Mouse (Mus musculus) heart, embryonic 11.5 days (tissue): ENCODE measurements around the gene Ddx11. TPM values are rescaled to one million over a fixed set of nuclear protein-coding genes. Genes with fewer than 3 reads are reported as not detected.

Source experiments
- ATAC-seq: fragments of 200-750 bp; cut with Nextera tagmentation; replicated peaks from 2 replicates; pipeline ENCODE4 v1.8.0; 2017; ENCODE audit warnings: moderate library complexity; ENCODE audit not compliant: insufficient number of reproducible peaks, low FRiP score, low TSS enrichment
- H3K27ac ChIP-seq: fragments of 300-500 bp; sonication (generic); 2 replicates; pipeline ENCODE4 v1.5.1; 2014; ENCODE audit warnings: mild to moderate bottlenecking, low read depth, low read length
- H3K27me3 ChIP-seq: fragments of 300-500 bp; sonication (generic); 2 replicates; pipeline ENCODE4 v1.6.1; 2014; ENCODE audit warnings: mild to moderate bottlenecking, low read length, mixed read lengths; ENCODE audit not compliant: control insufficient read depth, insufficient read depth
- H3K36me3 ChIP-seq: fragments of 300-500 bp; sonication (generic); 2 replicates; pipeline ENCODE4 v1.6.1; 2014; ENCODE audit warnings: mild to moderate bottlenecking, low read length, moderate library complexity, mixed read lengths; ENCODE audit not compliant: control insufficient read depth, insufficient read depth
- H3K4me1 ChIP-seq: fragments of 300-500 bp; sonication (generic); 2 replicates; pipeline ENCODE4 v1.6.1; 2014; ENCODE audit warnings: low read length; ENCODE audit not compliant: control insufficient read depth, insufficient read depth
- H3K4me2 ChIP-seq: fragments of 300-500 bp; sonication (generic); 2 replicates; pipeline ENCODE4 v1.6.1; 2014; ENCODE audit warnings: mild to moderate bottlenecking, moderate library complexity
- H3K4me3 ChIP-seq: fragments of 300-500 bp; sonication (generic); 2 replicates; pipeline ENCODE4 v1.5.1; 2014; ENCODE audit warnings: low read depth, low read length
- H3K9ac ChIP-seq: fragments of 300-500 bp; sonication (generic); 2 replicates; pipeline ENCODE4 v1.6.1; 2014; ENCODE audit warnings: mild to moderate bottlenecking, low read depth, low read length, moderate library complexity
- H3K9me3 ChIP-seq: fragments of 300-500 bp; sonication (generic); replicated peaks from 2 replicates; pipeline ENCODE4 v1.6.1; 2016; ENCODE audit warnings: low read length; ENCODE audit not compliant: control insufficient read depth
- WGBS: fragments of 180-500 bp; shearing (Covaris S2); extraction: QIAGEN DNeasy Blood & Tissue Kit; methylation state at CpG from one replicate; pipeline ENCODE4 v1.1.7; 2014; ENCODE audit not compliant: insufficient replicate concordance; 5-methylcytosine and 5-hydroxymethylcytosine counted together
- polyA plus RNA-seq: library from polyadenylated mRNA; unstranded; fragments of >200 nt; fragmentation: Nextera tagmentation; extraction: Ambion mirVana; gene quantifications from 2 replicates; pipeline ENCODE4 v1.2.1, GENCODE M21; 2014

The Ddx11 gene
- polyA plus RNA-seq, 1 experiment from 2014 or later, result 16.4 TPM

DNA sequence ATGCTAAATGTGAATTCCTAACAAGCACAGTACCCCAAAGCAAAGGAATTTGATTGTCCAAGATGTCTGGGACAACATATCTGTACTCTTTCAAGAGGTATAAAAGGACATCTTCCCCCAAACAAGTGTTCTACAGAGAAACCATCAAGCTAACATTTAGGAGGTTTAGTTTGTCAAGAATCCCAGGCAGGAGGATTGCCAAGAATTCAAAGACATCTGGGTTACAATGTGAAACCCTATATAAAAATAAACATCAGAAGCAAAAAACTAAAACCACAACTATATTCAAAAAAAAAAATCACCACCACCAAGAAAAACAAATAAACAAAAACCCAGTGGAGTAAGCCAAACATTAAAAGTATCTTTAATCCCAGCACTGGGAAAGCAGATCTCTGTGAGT is 33.1 kb upstream of the Ddx11 start:
- Histone ChIP-seq H3K4me3 (no peak overlapping the region), H3K4me1 (no peaks in the 10 kb centered on the region), H3K4me2 (no peak overlapping the region), H3K9ac (no peak overlapping the region), H3K36me3 (peaks cover 28% of the 10 kb centered on the region), H3K27ac (no peak overlapping the region), H3K27me3 (no peaks in the 10 kb centered on the region), H3K9me3 (no peaks in the 10 kb centered on the region)
- no peak for ATAC-seq

DNA sequence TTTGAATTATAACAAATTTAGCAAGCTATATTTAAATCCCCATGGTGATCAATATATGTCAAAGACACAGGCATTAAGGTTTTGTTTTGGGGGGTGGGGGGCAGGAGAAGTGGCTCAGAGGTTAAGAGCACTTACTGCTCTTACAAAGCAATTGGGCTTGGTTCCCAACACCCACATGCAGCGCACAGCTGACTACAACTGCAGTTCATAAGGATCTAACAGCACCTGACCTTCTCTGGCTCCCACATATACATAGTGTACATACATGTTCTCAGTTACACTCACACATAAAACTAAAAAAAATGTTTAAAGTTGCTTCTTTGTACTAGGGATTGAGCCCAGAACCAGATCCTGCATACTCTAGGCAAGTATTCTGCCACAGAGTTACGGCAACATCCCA is 31.9 kb upstream of the Ddx11 start:
- WGBS, result 94% methylated on average over 2 of the region's 2 CpGs
- no peak for ATAC-seq
- Histone ChIP-seq H3K27me3 (no peaks in the 10 kb centered on the region), H3K4me1 (no peaks in the 10 kb centered on the region), H3K4me2 (no peak overlapping the region), H3K9me3 (no peaks in the 10 kb centered on the region), H3K4me3 (no peak overlapping the region), H3K9ac (no peak overlapping the region), H3K27ac (no peak overlapping the region), H3K36me3 (peaks cover 21% of the 10 kb centered on the region)

DNA sequence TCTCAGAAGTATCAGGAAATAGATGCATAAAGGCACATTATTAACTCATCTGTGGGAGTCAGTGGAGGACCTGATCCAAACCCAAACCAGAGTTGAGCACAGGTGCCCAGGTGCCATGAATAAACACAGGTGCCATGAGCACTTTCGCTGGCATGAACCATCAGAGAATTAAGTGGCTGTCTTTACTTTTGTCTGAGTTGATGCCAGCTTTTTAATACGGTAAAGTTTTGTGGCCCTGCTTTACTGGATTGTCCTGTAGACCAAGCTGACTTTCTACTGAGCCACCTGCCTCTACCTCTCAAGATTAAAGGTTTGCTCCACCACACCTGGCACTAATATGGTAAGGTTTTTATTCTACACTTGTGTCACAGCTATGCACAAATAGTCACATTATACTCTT is 31.3 kb upstream of the Ddx11 start:
- H3K4me2 ChIP-seq, result no peak overlapping the region
- H3K36me3 ChIP-seq, result peaks cover 20% of the 10 kb centered on the region
- no peak overlapping the region for H3K27ac ChIP-seq
- no peak for ATAC-seq
- no peaks in the 10 kb centered on the region for H3K4me1 ChIP-seq
- H3K4me3 ChIP-seq, result no peak overlapping the region
- WGBS, result 93% methylated on average over 2 of the region's 2 CpGs
- no peaks in the 10 kb centered on the region for H3K9me3 ChIP-seq
- no peaks in the 10 kb centered on the region for H3K27me3 ChIP-seq
- H3K9ac ChIP-seq, result no peak overlapping the region

DNA sequence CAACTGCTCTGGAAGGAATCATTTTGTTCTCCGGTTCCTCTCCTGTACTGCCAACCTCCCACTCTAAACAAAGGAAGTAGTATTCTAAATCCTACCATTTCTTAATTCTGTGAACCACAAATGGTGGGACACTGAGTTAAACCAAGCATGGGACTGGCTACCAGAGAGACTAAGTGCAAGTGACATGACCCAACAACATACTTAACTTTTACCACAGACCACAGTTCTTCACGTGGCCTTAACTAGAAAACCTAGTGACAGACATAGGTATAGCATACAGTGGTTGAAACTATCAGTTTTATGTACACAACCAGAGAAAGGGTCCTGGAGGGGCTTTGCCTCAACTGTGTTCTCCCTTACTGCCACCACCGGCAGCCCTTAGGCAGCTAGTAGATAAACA is 30.7 kb upstream of the Ddx11 start:
- 84% methylated on average over 3 of the region's 3 CpGs for WGBS
- no peak overlapping the region for H3K4me3 ChIP-seq
- no peak overlapping the region for H3K27ac ChIP-seq
- no peaks in the 10 kb centered on the region for H3K9me3 ChIP-seq
- no peak overlapping the region for H3K9ac ChIP-seq
- H3K4me1 ChIP-seq, result no peaks in the 10 kb centered on the region
- no peak for ATAC-seq
- no peaks in the 10 kb centered on the region for H3K27me3 ChIP-seq
- H3K36me3 ChIP-seq, result peaks cover 18% of the 10 kb centered on the region
- H3K4me2 ChIP-seq, result no peak overlapping the region

DNA sequence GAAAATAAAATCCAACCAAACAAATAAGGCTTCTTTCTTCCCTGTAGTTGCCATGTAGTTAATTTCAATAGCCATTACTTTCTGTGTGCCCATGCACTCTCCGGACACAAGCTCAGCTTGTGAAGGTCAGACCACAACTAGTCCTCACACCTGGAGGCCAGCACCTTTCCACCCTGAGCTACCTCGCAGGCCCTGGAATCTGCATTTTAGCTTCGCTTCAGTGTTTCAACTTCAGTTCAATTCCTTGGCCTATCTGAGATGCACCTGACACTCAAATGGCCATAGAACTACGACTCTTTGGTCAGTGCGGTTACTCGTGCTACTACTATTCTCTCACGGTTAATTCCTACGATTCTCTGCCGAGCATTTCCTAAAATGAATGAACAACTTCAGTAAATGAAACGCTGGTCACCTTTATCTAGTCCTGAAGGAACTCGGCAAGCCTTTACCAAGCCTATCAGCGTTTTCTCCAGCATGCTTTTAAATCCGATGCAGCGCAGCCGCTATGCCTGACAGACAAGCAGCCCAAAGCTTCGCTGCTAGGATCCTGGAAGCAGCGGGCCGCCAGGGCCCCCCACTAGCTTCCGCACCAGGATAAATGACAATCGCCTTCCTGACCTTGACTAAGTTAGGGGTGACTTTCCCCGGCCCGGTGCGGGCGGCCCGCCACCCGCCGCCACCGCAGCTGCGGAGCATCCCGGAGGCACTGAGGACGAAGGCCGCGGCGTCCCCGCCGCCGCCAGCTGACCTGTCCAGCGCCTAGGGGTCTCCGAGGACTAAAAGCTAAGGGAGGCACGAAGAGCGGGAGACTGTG is 22.5 kb upstream of the Ddx11 start:
- Histone ChIP-seq H3K4me3 (peak overlapping the region; percentile 93), H3K4me2 (peak overlapping the region; percentile 90), H3K9me3 (no peaks in the 10 kb centered on the region), H3K27ac (peak overlapping the region; percentile 97), H3K4me1 (peaks cover 9% of the 10 kb centered on the region), H3K9ac (peak overlapping the region; percentile 97), H3K36me3 (no peaks in the 10 kb centered on the region), H3K27me3 (no peaks in the 10 kb centered on the region)
- WGBS, result under 1% methylated on average over 41 of the region's 41 CpGs
- peak; percentile 60 for ATAC-seq

DNA sequence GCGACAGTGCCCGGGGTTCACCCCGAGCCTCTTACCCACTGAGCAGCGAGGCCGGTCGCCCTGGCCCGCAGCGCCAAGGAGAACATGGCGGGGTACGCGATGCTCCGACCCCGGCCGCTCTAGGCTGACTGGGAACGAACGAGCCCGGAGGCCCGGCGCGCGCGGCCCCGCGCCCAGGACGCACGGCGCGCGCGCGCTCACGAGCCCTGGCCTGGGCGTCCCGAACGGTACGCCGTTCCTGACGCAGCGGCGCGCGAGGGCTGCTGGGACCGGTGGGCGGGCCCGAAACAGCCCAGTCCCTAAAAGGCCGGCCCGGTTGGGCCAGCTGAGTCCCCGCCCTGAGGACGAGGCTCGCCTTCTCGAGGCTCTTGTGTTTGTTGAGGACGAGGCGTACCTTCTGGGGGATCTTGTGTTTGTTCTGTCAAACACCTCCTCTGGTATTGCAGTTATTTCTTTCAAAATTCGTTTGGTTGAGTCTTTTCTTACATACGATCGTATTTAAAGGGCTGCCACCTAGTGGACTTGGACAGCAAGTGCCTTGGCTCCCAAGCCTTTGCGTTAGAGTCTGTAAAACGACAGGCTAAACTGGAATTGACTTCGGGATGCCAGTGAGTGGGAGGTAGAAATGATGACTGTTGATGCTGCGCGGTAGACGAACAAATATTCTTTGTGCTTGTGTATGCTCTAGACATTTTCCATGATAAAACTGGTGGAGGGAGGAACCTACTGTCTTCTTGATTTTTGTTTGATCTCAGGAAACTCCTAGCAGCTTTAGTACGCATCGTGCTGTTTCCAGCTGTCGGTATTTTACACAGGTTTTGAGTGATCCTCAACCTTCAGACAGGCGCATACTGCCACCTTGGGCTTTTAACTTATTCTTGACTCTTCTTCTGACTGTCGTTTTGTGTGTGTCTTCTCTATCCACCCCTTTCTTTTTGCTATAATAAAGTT is 21.7 kb upstream of the Ddx11 start, which contains the start of gene Ndufv2:
Ndufv2 (minus strand) TSS at position 180 of the 951 bp plus-strand sequence.
- H3K9ac ChIP-seq, result peak within 1 kb of the TSS; percentile 97
- H3K4me1 ChIP-seq, result peaks cover 9% of the 10 kb centered on the region
- no peaks in the 10 kb centered on the region for H3K9me3 ChIP-seq
- peak; percentile 99 for ATAC-seq
- no peaks in the 10 kb centered on the region for H3K27me3 ChIP-seq
- peak within 1 kb of the TSS; percentile 90 for H3K4me2 ChIP-seq
- H3K4me3 ChIP-seq, result peak within 1 kb of the TSS; percentile 93
- WGBS, result 2% methylated on average over 56 of the region's 67 CpGs
- no peaks in the 10 kb centered on the region for H3K36me3 ChIP-seq
- peak within 1 kb of the TSS; percentile 97 for H3K27ac ChIP-seq

DNA sequence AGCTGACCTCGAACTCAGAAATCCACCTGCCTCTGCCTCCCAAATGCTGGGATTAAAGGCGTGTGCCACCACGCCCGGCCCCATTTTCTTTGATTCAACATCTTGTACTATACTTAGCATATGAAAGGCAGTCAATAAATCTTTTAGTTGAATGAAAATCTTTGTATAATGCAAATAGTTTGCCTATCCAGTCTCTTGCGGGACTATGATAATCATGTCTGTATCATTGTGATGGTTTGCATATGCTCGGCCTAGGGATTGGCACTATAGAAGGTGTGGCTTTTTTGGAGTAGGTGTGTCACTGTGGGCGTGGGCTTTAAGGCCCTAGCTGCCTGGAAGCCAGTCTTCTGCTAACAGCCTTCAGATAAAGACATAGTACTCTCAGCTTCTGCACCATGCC is 19.2 kb upstream of the Ddx11 start:
- Histone ChIP-seq H3K4me1 (peaks cover 9% of the 10 kb centered on the region), H3K4me2 (no peak overlapping the region), H3K4me3 (no peak overlapping the region), H3K27me3 (no peaks in the 10 kb centered on the region), H3K27ac (no peak overlapping the region), H3K9me3 (no peaks in the 10 kb centered on the region), H3K9ac (no peak overlapping the region), H3K36me3 (no peaks in the 10 kb centered on the region)
- ATAC-seq, result no peak
- 83% methylated on average over 7 of the region's 7 CpGs for WGBS

DNA sequence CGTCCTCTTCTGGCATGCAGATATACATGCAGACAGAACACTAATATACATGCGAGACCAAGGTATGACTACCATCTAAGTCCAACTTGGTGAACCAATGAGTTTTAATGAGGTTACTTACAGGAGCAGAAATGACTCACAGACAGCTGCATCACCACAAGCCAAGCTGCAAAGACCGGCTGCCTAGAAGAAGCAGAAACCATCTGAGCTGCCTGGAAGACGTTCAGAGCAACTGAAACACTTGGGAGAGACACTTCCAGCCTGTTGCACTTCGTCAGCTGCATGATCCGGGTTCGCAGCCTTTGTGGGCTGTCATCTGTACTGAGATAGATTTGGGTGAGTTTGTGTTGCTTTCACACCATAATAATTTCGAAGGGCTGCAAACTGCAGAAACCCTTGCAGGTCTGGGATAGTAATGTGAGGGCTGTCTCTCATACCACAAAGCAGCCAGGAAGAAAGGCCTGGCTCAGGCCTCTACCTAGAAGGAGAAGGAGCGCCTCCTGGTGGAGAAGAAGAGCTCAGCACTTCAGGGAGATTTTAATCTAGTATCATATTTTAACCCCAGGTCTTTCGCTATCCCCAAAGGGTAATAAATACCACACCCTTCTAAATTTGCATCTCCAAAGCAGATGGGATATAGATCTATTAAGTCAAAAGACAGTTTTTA is 16.6 kb upstream of the Ddx11 start:
- no peak overlapping the region for H3K4me2 ChIP-seq
- no peak overlapping the region for H3K4me3 ChIP-seq
- 51% methylated on average over 10 of the region's 10 CpGs for WGBS
- no peaks in the 10 kb centered on the region for H3K27me3 ChIP-seq
- H3K9ac ChIP-seq, result no peak overlapping the region
- no peak overlapping the region for H3K27ac ChIP-seq
- no peaks in the 10 kb centered on the region for H3K9me3 ChIP-seq
- no peak for ATAC-seq
- H3K36me3 ChIP-seq, result no peaks in the 10 kb centered on the region
- H3K4me1 ChIP-seq, result no peaks in the 10 kb centered on the region
